Mouse (Mus musculus) liver, embryonic 11.5 days (tissue): ENCODE data around the gene Xpo6. TPM values are rescaled to one million over a fixed set of nuclear protein-coding genes. Genes with fewer than 3 reads are reported as not detected.

ENCODE experiments used
- ATAC-seq: fragments of 200-750 bp; cut with Nextera tagmentation; replicated peaks from 2 replicates; pipeline ENCODE4 v1.8.0; 2017; ENCODE audit warnings: moderate number of reproducible peaks, mild to moderate bottlenecking, moderate TSS enrichment, moderate library complexity; ENCODE audit not compliant: low FRiP score
- DNase-seq: peaks from one replicate; pipeline ENCODE4 v3.0.0-alpha.2; 2017; ENCODE audit warnings: low spot score
- H3K27ac ChIP-seq: fragments of 300-500 bp; sonication (generic); 2 replicates; pipeline ENCODE4 v1.5.1; 2014; ENCODE audit warnings: mild to moderate bottlenecking, low read depth, low read length, control low read depth
- H3K27me3 ChIP-seq: fragments of 300-500 bp; sonication (generic); replicated peaks from 2 replicates; pipeline ENCODE4 v1.6.1; 2014; ENCODE audit warnings: low read length, mixed read lengths; ENCODE audit not compliant: control insufficient read depth, insufficient read depth
- H3K36me3 ChIP-seq: fragments of 300-500 bp; sonication (generic); 2 replicates; pipeline ENCODE4 v1.6.1; 2014; ENCODE audit warnings: mild to moderate bottlenecking, low read length, moderate library complexity, mixed read lengths; ENCODE audit not compliant: control insufficient read depth, insufficient read depth
- H3K4me1 ChIP-seq: fragments of 300-500 bp; sonication (generic); replicated peaks from 2 replicates; pipeline ENCODE4 v1.6.1; 2014; ENCODE audit warnings: low read length, mixed read lengths; ENCODE audit not compliant: control insufficient read depth, insufficient read depth
- H3K4me2 ChIP-seq: fragments of 300-500 bp; sonication (generic); 2 replicates; pipeline ENCODE4 v1.6.1; 2014; ENCODE audit warnings: mild to moderate bottlenecking, control low read depth, moderate library complexity
- H3K4me3 ChIP-seq: fragments of 300-500 bp; sonication (generic); 2 replicates; pipeline ENCODE4 v1.5.1; 2014; ENCODE audit warnings: low read depth, low read length, control low read depth
- H3K9ac ChIP-seq: fragments of 300-500 bp; sonication (generic); 2 replicates; pipeline ENCODE4 v1.6.1; 2014; ENCODE audit warnings: low read depth, low read length, control low read depth
- H3K9me3 ChIP-seq: fragments of 300-500 bp; sonication (generic); 2 replicates; pipeline ENCODE4 v1.6.1; 2016; ENCODE audit warnings: low read length, inconsistent platforms, mixed read lengths; ENCODE audit not compliant: control insufficient read depth
- WGBS: fragments of 180-500 bp; shearing (Covaris S2); extraction: QIAGEN DNeasy Blood & Tissue Kit; methylation state at CpG from one replicate; pipeline ENCODE4 v1.1.7; 2014; 5-methylcytosine and 5-hydroxymethylcytosine counted together
- polyA plus RNA-seq: library from polyadenylated mRNA; unstranded; fragments of >200 nt; fragmentation: Nextera tagmentation; extraction: Ambion mirVana; gene quantifications from 2 replicates; pipeline ENCODE4 v1.2.1, GENCODE M21; 2014

Xpo6 gene
- polyA plus RNA-seq, 1 experiment from 2014 or later: 59.7 TPM

DNA sequence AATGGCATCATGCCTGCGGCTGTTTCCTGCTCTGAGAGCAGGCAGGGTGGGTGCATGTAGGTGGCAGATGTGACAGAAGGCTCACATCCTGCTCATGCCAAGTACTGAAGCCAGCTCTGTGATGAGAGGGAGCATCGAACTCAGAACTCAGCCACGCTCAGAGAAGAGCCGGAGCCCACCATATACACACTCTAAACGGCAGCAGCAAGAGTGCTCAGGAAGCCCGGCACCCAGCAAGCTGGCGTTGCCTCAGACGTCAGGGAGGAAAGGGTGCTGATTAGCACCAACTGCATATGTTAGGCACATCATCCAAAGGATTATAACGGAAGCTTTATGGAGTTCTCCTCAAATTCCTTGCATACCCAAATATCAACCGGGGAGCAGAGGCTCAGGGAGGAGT, 112.7 kb downstream of the Xpo6 start:
- Histone ChIP-seq H3K27ac (no peak overlapping the region), H3K4me3 (no peak overlapping the region), H3K9me3 (no peaks in the 10 kb centered on the region), H3K27me3 (peaks cover 19% of the 10 kb centered on the region), H3K4me1 (no peaks in the 10 kb centered on the region), H3K9ac (no peak overlapping the region), H3K36me3 (no peaks in the 10 kb centered on the region), H3K4me2 (no peak overlapping the region)
- DNase-seq (no peak), ATAC-seq (no peak)
- WGBS: 64% methylated on average over 10 of the region's 10 CpGs

DNA sequence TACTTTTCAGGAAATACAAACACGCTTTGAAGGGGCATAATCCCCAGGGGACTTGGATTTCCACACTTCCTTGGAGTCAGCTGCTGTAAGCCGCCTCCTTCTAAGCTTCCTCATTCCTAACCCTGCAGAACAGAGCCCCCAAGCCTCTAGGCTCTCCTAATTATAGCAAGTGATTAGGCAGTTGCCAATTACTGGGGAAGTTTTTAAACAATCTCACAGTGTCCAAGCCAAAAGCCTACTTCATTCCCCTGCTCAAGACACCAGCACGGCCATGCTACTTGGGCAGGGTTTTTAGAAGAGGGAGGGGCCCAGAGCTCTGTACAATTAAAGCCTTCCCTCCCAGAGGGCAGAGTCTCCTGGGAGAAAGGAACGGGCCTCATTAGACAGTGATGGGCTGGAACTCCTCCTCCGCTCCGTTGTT, 114.0 kb downstream of the Xpo6 start:
- ATAC-seq: no peak; the same call in 1 of the 2 replicates
- H3K4me3 ChIP-seq: no peak overlapping the region
- no peak overlapping the region for H3K4me2 ChIP-seq
- peaks cover 32% of the 10 kb centered on the region for H3K27me3 ChIP-seq
- DNase-seq: no peak
- peaks cover 2% of the 10 kb centered on the region; the same call in 1 of the 2 replicates for H3K4me1 ChIP-seq
- no peak overlapping the region for H3K27ac ChIP-seq
- H3K36me3 ChIP-seq: no peaks in the 10 kb centered on the region
- H3K9me3 ChIP-seq: no peaks in the 10 kb centered on the region
- 40% methylated on average over 6 of the region's 6 CpGs for WGBS
- no peak overlapping the region for H3K9ac ChIP-seq

GRCm38 (mm10) chr7:126085154-126085553, 115.1 kb downstream of the Xpo6 start:
- Histone ChIP-seq H3K27ac (no peak overlapping the region), H3K27me3 (peaks cover 44% of the 10 kb centered on the region), H3K4me1 (peaks cover 2% of the 10 kb centered on the region; the same call in 1 of the 2 replicates), H3K36me3 (no peaks in the 10 kb centered on the region), H3K9ac (no peak overlapping the region), H3K9me3 (no peaks in the 10 kb centered on the region), H3K4me2 (no peak overlapping the region), H3K4me3 (no peak overlapping the region)
- ATAC-seq (no peak), DNase-seq (no peak)
- WGBS: 84% methylated on average over 9 of the region's 9 CpGs

DNA sequence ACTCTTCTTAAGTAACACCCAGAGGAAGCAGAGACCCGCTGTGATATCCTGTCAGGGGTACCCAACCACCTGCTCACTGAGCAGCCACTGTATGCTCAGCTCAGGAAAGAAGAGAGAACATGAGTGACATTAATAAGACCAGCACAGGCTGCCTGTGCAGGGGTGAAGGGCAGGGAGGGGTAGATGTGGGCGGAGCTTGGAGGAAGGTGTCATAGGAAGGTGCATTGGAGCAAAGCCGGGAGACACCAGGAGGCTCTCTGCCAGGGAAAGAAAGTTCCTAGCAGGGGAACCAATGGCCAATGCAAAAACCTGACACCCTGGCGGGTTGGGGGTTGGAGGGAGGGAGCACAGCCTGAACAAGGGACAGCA, 116.3 kb downstream of the Xpo6 start:
- H3K27me3 ChIP-seq: peaks cover 55% of the 10 kb centered on the region
- no peaks in the 10 kb centered on the region for H3K36me3 ChIP-seq
- no peak overlapping the region for H3K9ac ChIP-seq
- ATAC-seq: no peak
- DNase-seq: no peak
- H3K27ac ChIP-seq: no peak overlapping the region
- 16% methylated on average over 4 of the region's 4 CpGs for WGBS
- H3K4me2 ChIP-seq: no peak overlapping the region
- no peak overlapping the region for H3K4me3 ChIP-seq
- no peaks in the 10 kb centered on the region for H3K9me3 ChIP-seq
- H3K4me1 ChIP-seq: peaks cover 2% of the 10 kb centered on the region; the same call in 1 of the 2 replicates

- H3K27me3 ChIP-seq: peaks cover 59% of the 10 kb centered on the region
- 23% methylated on average over 9 of the region's 9 CpGs for WGBS
- DNase-seq: no peak
Measured at GRCm38 (mm10) chr7:126083341-126083979, 116.8 kb downstream of the Xpo6 start.

GRCm38 (mm10) chr7:126082286-126082741, 118.0 kb downstream of the Xpo6 start, which contains the start of gene Gsg1l:
Gene Gsg1l (minus strand): TSS chr7:126082411.
- 3% methylated on average over 49 of the region's 49 CpGs for WGBS
- Histone ChIP-seq H3K9ac (no peak within 1 kb of the TSS), H3K4me3 (peak within 1 kb of the TSS; percentile 50), H3K27me3 (peaks cover 65% of the 10 kb centered on the region), H3K4me1 (peaks cover 2% of the 10 kb centered on the region; the same call in 1 of the 2 replicates), H3K9me3 (no peaks in the 10 kb centered on the region), H3K27ac (no peak within 1 kb of the TSS), H3K36me3 (no peaks in the 10 kb centered on the region), H3K4me2 (peak within 1 kb of the TSS; percentile 67)
- DNase-seq: no peak
- ATAC-seq: no peak

More at GRCm38 (mm10) chr7:126083341-126083979, 116.8 kb downstream of the Xpo6 start:
- Histone ChIP-seq H3K36me3 (no peaks in the 10 kb centered on the region), H3K4me3 (no peak overlapping the region), H3K4me2 (no peak overlapping the region), H3K9ac (no peak overlapping the region), H3K9me3 (no peaks in the 10 kb centered on the region), H3K4me1 (peaks cover 2% of the 10 kb centered on the region; the same call in 1 of the 2 replicates), H3K27ac (no peak overlapping the region)
- ATAC-seq: no peak

DNA sequence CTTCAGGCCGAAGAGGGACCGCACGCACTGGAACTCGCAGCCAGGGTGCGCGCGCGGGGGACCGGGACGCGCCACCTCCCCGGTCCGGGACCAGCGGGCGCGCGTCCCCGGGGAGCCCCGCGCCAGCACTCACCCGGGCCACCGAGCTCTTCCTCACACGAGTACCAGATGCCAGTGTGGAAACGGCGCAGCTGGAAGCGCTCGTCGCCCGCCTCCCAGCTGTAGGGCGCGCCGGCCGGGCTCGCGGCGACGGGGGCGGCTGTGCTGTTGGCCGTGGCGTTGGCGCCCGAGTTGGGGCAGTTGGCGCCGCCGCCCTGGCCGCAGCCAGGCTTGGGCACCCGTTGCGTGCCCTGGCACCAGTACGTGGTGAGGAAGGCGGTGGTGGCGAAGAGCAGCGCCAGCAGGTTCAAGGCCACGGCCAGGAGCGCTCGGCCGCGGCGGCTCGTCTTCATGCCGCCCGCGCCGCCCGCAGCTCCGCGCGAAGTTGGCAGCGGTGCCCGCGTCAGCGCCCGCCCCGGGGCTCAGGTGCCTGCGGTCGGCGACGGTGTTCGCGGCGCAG, 118.5 kb downstream of the Xpo6 start:
- Histone ChIP-seq H3K27ac (no peak overlapping the region), H3K4me3 (peak overlapping the region; percentile 50), H3K9me3 (no peaks in the 10 kb centered on the region), H3K27me3 (peaks cover 65% of the 10 kb centered on the region), H3K9ac (no peak overlapping the region), H3K4me2 (peak overlapping the region; percentile 67), H3K4me1 (peaks cover 2% of the 10 kb centered on the region; the same call in 1 of the 2 replicates), H3K36me3 (no peaks in the 10 kb centered on the region)
- ATAC-seq: no peak
- WGBS: under 1% methylated on average over 75 of the region's 80 CpGs
- no peak for DNase-seq

DNA sequence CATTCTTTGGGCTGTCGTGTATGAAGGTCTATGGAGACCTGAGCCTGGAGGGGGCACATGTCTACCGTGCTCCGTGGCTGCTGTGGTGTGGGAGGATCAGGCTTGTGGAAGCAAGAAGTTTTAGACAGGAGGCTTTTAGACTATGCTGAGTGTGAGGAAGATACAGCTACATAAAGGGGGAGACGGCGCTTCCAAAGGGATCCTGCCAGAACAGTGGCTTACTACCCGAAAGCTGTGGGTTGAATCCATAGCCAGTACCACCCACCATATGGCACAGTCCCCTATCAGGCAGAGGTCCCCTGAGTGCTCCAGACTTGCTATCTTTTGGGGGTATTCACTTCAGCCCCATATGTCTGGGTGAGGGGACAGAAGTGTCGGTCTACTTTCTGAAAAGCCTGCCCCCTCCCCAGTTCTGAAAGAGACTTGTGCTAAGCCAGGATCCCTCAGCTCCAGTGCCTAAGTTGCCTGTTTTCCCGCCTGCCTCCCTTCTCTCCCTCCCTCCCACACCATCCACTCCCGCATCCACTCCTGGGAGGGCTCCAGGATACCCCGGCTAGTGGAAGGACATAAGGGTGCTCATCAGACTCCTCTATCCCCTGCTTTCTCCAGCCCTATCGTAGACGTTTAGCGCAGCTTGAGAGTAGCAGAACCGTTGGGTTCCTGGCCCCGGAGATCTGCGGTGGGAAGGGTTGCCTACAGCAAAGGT, 119.2 kb downstream of the Xpo6 start:
- 17% methylated on average over 16 of the region's 16 CpGs for WGBS
- Histone ChIP-seq H3K9ac (no peak overlapping the region), H3K36me3 (no peaks in the 10 kb centered on the region), H3K27me3 (peaks cover 65% of the 10 kb centered on the region), H3K4me1 (peaks cover 2% of the 10 kb centered on the region; the same call in 1 of the 2 replicates), H3K9me3 (no peaks in the 10 kb centered on the region), H3K4me3 (peak overlapping the region; percentile 50), H3K4me2 (peak overlapping the region; percentile 67), H3K27ac (no peak overlapping the region)
- no peak for ATAC-seq
- DNase-seq: no peak
